Mouse (Mus musculus) testis, adult 2 months (tissue): ENCODE data around the gene Maml2. TPM values are rescaled to one million over a fixed set of nuclear protein-coding genes. Genes with fewer than 3 reads are reported as not detected.

Experiments used
- H3K27ac ChIP-seq: fragments of 200-500 bp; 2 replicates; pipeline ENCODE4 v1.5.1; 2012; ENCODE audit warnings: low read depth, low read length; ENCODE audit not compliant: control insufficient read depth, insufficient read depth
- H3K27me3 ChIP-seq: fragments of 200-500 bp; 2 replicates; pipeline ENCODE4 v1.6.1; 2012; ENCODE audit warnings: mild to moderate bottlenecking, low read length, moderate library complexity; ENCODE audit not compliant: control insufficient read depth, insufficient read depth
- H3K36me3 ChIP-seq: fragments of 200-500 bp; 2 replicates; pipeline ENCODE4 v1.6.1; 2012; ENCODE audit warnings: mild to moderate bottlenecking, low read length; ENCODE audit not compliant: control insufficient read depth, insufficient read depth
- H3K4me1 ChIP-seq: fragments of 200-500 bp; 2 replicates; pipeline ENCODE4 v1.6.1; 2012; ENCODE audit warnings: low read length; ENCODE audit not compliant: control insufficient read depth, insufficient read depth
- H3K4me3 ChIP-seq: fragments of 200-500 bp; 2 replicates; pipeline ENCODE4 v1.5.1; 2012; ENCODE audit warnings: low read depth, mild to moderate bottlenecking, low read length, moderate library complexity, mixed read lengths; ENCODE audit not compliant: control insufficient read depth
- CTCF ChIP-seq: fragments of 200-500 bp; IDR thresholded peaks from 2 replicates; pipeline ENCODE4 v1.5.1; 2012; ENCODE audit warnings: low read depth, mild to moderate bottlenecking, inconsistent platforms, low read length, moderate library complexity; ENCODE audit not compliant: control insufficient read depth, insufficient read depth, insufficient replicate concordance
- POLR2A ChIP-seq: fragments of 200-500 bp; IDR thresholded peaks from 2 replicates; pipeline ENCODE4 v1.6.1; 2012; ENCODE audit warnings: low read depth, mild to moderate bottlenecking, inconsistent platforms, low read length, moderate library complexity; ENCODE audit not compliant: control insufficient read depth
- polyA plus RNA-seq: library from polyadenylated mRNA; depleted of rRNA; stranded (reverse); fragments of >200 nt; gene quantifications from 2 replicates; pipeline ENCODE4 v1.2.3, GENCODE M21; 2012

Maml2 gene
- polyA plus RNA-seq, 1 experiment, result 0.56 TPM

DNA sequence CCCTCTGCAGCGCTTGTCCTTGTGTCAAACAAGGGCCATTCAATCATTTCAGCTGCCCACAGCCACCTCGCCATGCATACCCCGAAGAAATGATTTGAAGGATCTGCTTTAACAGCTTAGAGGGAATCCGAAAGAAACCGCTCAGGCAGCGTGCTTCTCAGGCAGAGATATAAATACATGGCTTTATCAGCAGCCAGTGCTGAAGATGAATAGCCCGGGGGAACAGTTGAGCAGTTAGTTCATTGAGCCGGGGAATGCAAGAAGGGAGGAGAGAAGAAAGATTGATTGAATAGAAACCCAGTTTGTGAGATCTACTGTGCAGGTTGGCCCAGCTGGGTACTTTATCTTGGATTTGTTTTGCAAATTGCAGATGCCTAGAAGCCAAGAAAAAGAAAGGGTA is 392.6 kb downstream of the Maml2 start:
- H3K36me3 ChIP-seq, result no peaks in the 10 kb centered on the region
- no peaks in the 10 kb centered on the region for H3K27me3 ChIP-seq
- no peak for TF ChIP-seq CTCF
- no peak for TF ChIP-seq POLR2A
- H3K4me3 ChIP-seq, result no peak overlapping the region
- H3K27ac ChIP-seq, result no peak overlapping the region
- H3K4me1 ChIP-seq, result no peaks in the 10 kb centered on the region

- Histone ChIP-seq H3K4me1 (no peaks in the 10 kb centered on the region), H3K36me3 (no peaks in the 10 kb centered on the region), H3K4me3 (no peak overlapping the region), H3K27me3 (no peaks in the 10 kb centered on the region), H3K27ac (no peak overlapping the region)
- TF ChIP-seq POLR2A, result no peak
- TF ChIP-seq CTCF, result no peak
These were observed 396.0 kb downstream of the Maml2 start for GRCm38 (mm10) chr9:13693693-13694284.

GRCm38 (mm10) chr9:13694293-13694692 is 396.5 kb downstream of the Maml2 start:
- TF ChIP-seq CTCF (no peak), POLR2A (no peak)
- Histone ChIP-seq H3K27ac (no peak overlapping the region), H3K36me3 (no peaks in the 10 kb centered on the region), H3K4me3 (no peak overlapping the region), H3K4me1 (no peaks in the 10 kb centered on the region), H3K27me3 (no peaks in the 10 kb centered on the region)

DNA sequence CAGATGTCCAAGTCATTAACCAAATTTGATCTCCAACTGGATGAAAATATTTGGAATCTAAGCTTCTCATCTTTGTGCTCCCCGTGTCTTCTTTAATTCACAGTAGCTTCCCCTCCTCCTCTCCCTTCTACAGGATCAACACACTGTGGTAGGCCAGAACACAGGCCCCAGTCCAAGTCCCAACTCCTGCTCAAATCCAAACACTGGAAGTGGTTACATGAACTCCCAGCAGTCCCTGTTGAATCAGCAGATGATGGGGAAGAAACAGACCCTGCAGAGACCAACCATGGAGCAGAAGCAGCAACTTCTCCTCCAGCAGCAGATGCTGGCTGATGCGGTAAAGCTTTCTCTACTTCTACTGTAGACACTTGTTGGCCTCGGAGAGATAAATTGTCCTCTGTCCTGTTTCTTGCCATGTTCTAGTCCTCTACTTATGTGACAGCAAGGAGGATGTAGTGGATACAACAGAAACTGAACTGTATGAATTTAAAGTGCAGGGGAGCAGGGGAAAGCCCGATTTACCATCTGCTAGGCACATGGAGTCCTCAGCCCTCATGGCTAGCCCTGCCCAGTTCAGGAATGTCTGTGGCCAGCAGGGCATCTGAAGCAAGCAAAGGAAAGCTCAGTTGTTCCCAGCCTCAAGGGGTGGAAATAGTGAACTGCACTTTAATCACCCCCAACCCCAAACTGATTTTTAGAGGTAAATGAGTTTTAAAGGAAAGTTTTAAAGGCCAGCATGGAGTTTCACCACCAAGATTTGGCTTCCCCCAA is 399.5 kb downstream of the Maml2 start:
- Histone ChIP-seq H3K4me1 (peaks cover 5% of the 10 kb centered on the region), H3K36me3 (no peaks in the 10 kb centered on the region), H3K4me3 (no peak overlapping the region), H3K27ac (no peak overlapping the region), H3K27me3 (no peaks in the 10 kb centered on the region)
- TF ChIP-seq CTCF, result no peak
- TF ChIP-seq POLR2A, result no peak

DNA sequence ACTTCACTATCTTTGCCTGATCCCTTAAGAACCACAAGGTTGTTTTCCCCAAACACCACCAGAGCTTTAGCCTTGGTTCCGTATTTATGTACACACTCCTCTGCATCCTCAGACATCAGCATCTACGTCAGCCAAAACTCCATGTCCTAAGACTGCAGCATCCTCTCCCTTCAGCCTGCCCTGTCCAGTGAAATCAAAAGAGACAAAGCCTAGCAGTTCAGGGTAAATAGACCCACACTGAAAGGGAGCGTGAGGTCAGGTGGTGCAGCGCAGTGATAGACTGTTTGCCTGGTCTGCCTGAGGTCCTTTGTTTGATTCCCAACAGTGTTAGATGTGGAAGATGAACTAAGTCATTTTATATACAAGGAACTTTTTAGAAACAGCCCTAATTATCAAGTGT is 400.1 kb downstream of the Maml2 start:
- Histone ChIP-seq H3K27me3 (no peaks in the 10 kb centered on the region), H3K4me3 (no peak overlapping the region), H3K27ac (no peak overlapping the region), H3K36me3 (no peaks in the 10 kb centered on the region), H3K4me1 (peaks cover 5% of the 10 kb centered on the region)
- TF ChIP-seq CTCF (no peak), POLR2A (no peak)

DNA sequence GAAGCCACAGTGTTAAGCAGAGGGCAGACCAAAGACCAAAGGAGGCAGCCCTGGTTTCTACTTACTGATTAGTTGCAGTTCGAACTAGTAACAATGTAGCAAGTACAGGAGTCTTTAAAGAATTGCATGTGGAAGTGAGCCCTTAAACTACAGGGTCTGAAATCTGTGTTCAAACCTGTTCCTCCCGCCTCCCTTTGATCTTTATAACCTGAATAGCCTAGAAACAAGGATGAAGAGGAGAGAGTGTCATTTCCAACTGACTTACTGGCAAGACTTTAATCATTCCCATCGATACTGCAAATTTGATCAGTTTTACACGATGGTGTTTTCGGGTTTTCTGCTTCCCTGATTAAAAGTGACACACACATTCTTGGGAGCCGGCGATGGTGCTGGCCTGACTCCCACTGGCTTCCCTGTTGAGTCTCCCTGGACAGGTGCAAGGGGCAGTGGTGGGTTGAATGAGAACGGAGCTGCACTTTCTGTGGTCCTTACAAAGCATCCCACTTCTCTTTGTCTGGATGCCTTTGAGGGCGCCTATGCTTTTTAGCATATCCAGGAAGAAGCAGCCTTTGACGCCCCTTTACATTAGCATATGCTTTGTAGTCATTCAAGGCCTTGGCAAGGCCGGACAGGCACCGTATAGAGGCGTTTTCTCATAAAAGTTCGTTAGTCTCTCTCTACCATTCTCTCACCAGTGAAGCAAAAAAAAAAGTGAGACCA is 401.5 kb downstream of the Maml2 start:
- Histone ChIP-seq H3K4me1 (peaks cover 5% of the 10 kb centered on the region), H3K27ac (no peak overlapping the region), H3K4me3 (no peak overlapping the region)

GRCm38 (mm10) chr9:13699781-13700116 is 402.0 kb downstream of the Maml2 start:
- Histone ChIP-seq H3K36me3 (no peaks in the 10 kb centered on the region), H3K4me1 (peaks cover 5% of the 10 kb centered on the region), H3K27ac (no peak overlapping the region), H3K4me3 (no peak overlapping the region), H3K27me3 (no peaks in the 10 kb centered on the region)
- TF ChIP-seq POLR2A (no peak), CTCF (no peak)

More for the DNA sequence above, 401.5 kb downstream of the Maml2 start:
- Histone ChIP-seq H3K27me3 (no peaks in the 10 kb centered on the region), H3K36me3 (no peaks in the 10 kb centered on the region)
- TF ChIP-seq CTCF, result no peak
- TF ChIP-seq POLR2A, result no peak
